Mouse (Mus musculus) 3134 (cell line): ENCODE data around the gene Zhx3.

ENCODE experiments used
- DNase-seq: peaks from one replicate; pipeline ENCODE4 v3.0.0-alpha.2; 2011; ENCODE audit warnings: low spot score; ENCODE audit not compliant: insufficient read length; ENCODE audit errors: extremely low read depth

Gene Zhx3

DNA sequence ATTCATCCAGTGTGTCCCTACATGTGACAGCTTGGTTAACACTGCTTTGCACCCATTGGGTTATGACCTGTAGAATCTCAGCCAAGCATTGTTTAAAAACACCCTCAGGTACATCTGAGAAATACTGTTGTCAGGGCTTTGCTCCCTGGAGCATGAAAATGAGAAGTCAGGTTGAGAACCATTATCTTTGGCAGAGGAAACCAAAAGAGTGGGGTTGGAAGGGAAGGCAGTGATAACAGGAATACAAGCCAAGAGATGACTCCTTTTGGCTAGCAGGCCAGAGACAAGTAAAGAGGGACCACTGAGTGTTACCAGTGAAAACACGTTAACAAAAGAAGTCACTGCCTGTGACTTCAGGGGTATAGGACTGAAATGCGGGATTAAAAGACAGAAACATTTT lies 108.4 kb downstream of the Zhx3 start:
- no peak for DNase-seq

DNA sequence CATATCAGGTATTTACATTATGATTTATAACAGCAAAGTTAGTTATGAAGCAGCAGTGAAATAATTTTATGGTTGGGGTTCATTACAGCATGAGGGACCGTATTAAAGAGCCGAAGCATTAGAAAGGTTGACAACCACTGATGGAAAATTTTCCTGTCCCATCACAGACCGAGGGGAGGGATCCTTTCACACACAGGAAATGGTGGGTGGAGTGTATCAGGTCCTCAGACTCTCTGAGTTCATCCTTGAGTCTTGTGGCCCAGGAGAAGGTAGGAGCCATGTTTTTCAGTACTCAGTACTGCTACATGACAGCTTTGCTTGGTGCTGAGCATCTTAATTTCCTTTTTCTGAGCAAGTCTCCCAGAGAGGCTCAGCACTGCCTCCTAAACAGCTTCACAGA lies 109.0 kb downstream of the Zhx3 start:
- DNase-seq = no peak

DNA sequence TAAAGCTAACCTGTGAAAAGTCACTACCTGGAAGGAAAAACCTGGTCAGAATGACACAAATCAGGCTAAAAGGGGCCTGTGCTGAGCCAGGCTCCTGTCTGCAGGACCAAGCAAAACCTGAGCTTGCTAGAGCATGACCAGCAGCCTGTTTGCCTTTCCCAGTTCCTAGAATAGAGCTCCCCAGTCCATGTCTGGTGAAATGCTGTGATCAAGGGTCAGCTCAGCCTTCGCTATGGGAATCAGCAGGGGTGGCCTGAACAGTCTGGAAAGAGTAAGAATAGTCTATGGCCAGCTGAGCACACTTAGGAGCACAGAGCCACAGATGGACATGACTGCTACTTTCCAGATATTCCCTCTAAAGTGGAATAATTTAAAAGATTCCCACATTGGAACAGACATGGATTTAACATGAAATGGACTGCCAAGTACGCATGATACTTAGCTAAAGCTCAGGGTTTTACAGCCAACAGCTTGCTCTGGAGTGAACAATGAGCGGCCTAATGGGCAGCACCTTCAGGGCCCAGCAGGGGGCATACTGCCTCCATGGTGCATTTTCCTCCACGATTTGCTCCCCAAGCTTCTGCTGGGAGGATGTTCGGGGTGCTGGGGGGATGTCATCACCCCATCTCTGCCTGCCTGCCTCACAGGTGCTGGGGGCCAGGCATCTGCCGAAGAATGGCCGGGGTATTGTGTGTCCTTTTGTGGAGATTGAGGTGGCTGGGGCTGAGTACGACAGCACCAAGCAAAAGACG lies 112.2 kb downstream of the Zhx3 start:
- DNase-seq = peak; percentile 25

DNA sequence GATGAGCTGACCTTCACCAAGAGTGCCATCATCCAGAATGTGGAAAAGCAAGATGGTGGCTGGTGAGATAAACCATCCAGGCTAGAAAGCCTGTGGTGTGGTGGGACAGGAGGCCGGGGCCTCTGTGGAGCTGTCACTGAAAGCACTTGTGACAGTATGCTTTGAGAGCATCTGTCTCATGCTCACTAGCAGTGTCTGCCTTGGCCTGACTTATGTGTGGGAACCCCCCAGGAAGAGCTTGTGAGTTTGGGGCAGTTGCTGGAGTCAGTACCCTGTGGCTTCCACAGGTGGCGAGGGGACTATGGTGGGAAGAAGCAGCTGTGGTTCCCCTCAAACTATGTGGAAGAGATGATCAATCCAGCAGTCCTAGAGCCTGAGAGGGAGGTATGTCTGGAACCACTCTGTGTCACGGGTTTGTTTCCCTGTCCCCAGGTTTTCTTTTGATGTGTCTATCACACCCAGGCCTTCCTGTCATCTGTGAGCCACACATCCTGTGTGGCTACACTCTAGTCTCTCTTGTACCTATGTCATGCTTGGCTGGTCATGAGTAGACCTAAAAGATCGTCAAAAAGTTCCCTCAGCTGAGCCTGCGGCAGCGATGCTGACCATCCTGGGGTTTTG lies 116.1 kb downstream of the Zhx3 start:
- no peak for DNase-seq

DNA sequence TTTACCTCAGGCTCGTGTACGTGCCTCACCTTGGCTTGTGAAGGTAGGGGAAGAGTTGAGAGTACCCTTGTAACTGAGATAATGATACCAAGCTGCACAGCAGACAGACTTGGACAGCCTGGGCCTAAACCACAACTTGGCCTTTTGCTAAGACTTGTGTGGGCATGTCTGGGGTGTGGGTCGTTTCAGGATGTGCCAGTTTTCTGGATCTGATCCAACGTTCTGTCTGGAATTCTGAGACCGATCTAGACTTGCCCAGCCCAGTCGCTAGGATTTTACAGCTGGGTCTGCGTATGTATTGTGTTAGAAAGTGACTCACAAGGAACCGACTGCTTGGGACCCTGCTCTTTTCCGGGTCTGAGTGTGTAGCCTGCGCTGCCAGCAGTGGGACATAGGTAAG lies 125.7 kb downstream of the Zhx3 start:
- DNase-seq = no peak

DNA sequence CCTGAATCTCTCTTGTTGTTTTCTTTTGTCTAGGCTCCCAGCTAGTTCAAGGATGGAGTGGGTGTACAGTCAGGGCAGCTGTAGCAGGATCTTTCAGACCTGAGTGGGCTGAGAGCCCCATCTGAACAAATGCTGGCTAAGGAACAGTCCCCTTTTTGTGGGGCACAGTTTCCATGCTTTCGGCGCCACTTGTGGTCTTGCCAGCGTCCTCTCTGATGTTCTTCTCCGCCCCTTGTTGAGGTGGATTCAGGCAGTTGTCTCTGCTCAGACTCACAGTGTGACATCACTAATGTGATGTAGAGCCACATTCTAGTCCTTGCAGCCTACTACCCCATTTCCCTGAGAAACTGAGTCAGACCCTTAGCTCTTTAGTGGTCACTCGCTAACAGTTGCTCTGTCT lies 126.2 kb downstream of the Zhx3 start:
- DNase-seq = no peak

DNA sequence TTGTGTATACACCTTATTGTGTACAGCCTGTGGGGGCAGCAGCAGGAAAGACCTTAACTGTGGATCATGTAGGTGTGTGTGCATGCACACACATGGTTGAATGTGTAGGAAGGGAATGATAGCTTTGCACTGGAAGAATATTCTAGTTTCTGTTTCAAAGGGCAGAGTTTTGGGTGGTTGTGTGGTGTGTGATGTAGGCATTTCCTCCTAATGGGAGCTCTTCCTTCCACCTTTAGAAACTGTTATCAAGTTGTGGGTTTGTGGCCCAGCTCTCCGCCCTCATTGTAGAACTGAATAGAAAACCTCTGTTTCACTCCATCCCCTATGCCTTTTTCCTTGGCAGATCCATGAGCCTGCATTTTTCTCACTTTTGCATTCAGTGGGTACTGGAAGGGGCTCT lies 127.3 kb downstream of the Zhx3 start:
- DNase-seq = no peak

DNA sequence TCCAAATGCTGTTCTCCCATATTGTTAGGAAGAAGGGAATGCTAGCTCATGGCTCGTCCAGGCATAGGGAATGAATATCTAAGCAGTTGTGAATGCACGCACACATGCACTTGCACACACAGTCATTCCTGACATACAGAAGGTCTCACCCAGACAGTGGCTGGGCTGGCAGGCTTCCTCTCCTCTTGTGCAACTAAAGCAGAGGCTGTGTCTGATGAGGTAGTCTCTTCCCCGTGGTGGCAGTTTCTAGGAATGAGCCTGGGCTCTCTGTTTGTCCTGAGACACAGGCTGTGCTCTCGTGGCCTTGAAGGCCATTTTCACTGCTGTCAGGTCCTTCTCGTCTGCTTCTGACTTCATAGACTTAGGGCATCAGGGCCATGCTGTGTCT lies 128.0 kb downstream of the Zhx3 start:
- no peak for DNase-seq

DNA sequence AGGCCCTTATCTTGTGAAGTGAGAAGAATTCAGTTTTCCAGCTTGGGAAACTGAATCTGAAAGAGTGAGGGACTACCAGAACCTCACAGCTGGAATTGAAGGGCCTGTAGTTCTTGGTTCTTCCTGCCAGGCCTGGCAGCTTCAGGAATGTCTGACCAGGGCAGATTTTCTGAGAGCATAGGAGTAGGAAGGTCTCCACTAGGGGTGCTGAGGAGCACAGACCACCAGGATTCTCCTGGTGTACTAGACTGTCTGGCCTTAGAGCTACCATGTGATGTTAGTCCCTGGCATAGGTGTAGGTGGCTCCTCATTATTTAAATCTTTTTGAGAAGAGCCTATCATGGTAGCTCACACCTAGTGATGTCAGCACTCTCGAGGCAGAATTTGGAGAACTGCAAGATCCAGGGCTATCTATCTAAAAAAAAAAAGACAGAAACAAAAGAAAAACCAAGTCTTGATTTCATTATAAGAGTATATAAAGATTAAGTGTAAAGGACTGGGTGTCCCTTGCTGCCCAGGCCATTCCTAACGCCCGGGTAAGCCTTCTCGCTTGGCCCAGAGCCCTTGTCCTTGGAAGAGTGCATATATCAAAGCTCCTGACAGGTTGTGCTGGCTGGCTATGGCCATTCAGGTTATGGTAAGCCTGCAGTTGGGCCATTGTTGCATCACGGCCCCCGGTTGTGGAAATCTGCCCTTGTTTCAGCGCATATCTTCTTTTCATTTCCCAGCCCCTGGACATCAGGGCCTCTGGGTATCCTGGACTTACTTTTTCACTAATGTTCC lies 128.6 kb downstream of the Zhx3 start:
- peak; percentile 25 for DNase-seq

DNA sequence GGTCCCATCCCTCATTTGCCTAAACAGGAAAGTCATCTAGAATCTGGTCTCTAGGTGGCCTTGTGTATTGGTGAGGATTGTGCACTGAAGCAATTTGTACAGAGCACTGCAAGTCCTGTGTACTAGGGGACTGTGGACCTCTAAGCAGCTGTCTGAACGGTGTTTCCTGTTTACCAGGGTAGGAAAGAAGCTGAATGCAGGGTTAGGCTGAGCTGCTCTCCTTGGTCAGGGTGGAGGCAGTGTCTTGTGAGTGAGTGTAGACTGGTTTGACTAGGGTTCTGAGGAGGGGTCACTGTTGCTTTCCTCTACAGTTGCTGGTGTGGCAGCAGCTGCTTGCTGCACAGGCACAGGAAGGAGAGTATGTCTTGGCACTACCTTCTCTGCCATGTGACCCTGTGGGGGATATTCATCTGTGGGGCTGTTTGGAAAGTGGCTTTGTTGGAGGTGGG lies 130.6 kb downstream of the Zhx3 start:
- no peak for DNase-seq

DNA sequence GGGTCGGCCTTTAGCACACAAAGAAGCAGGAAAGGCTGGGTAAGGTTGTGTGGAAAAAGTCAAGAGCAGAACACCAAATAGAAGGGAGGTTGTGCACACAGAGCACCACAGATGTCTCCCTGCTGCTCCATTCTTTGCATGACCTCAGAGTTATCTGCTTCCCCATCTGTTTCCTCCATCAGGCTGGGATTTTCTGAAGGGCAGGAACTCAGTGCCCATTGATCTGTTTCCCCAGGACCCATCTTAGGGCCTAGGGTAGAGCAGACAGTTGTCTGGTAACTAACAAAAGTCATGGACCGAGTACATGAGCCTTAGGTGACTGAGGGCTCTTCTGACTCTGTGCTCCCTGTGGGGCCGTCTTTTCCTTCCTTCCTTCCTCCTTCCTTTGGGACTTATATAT lies 131.2 kb downstream of the Zhx3 start:
- DNase-seq = no peak

DNA sequence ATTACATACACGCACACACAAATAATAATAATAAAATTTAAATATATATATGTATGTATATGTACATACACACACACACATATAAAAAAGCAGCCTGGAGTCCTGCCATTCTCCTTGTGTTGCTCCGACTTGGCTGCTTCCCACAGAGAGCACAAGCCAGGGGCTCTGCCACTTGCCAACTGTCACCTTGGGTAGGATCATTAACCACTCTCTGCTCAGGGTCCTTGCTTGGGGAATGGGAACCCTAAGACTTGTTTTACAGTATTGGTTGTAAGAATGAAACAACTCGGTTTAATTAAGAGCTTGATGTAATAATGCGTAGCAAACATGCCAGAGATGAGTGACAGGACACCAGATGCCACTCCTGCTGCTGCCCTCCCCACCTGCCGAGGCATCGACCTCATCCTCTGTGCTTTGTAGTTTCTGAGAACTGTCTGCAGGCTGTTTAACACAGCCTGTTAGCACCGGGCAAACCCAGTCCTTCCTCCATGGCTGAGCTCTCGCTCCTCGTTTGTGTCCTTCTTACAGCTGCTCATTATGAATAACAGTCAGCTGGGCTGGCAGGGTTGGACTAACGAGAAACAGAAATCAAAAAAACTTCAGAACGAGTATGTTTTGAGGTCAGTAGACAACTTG lies 132.2 kb downstream of the Zhx3 start:
- no peak for DNase-seq

DNA sequence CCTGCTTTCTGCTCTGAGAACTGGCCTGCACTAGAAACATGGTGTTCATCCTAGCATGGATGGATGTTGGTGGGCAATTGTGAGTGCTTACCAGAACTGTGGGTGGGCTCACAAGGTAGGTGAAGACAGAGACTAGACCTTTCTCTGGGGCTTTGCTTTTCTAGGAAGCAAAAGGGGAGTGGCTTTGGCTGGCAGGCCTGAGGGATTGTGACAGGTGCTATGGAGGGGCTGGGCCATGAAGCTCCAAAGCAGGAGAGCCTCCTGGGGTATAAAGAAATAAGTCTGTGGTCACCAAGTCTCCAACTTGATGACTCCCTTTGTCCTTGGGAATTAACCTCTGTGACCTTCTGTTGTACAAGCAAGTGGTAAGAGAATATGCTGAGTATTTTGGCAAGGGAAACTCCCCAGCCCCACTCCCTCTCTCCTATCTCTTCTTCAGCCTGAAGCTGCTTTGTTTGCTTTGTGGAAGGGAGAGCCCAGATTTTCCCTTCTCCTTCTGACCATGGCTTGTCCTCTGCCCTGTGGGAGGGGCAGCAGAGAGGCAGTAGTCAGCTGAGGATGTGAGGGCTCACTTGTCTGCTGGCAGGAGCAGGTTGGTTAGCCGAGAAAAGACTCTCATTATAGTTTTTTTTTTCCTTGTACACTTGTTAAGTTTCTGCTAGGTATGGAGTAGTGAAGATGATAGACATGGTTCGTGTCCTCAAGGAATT lies 133.0 kb downstream of the Zhx3 start:
- no peak for DNase-seq

DNA sequence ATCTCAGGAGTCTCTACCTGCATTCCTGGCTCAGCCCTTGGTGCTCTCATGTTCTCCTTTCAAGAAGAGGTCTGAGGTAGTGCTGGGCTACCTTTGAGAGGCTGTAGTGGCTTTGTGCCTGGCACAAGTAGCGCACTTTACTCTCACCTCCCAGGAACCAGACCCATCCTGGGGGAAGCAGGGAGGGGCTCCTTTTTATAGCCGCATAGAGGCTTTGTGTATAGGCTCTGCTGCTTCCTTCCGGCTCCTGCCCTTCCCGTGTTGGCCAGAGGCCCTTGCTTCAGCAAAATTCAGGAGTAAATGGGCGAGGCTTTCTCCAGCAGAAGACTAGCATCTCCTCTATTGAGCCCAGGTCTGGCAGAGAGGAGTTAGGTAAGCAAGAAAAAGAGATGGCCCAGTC lies 134.4 kb downstream of the Zhx3 start:
- no peak for DNase-seq

DNA sequence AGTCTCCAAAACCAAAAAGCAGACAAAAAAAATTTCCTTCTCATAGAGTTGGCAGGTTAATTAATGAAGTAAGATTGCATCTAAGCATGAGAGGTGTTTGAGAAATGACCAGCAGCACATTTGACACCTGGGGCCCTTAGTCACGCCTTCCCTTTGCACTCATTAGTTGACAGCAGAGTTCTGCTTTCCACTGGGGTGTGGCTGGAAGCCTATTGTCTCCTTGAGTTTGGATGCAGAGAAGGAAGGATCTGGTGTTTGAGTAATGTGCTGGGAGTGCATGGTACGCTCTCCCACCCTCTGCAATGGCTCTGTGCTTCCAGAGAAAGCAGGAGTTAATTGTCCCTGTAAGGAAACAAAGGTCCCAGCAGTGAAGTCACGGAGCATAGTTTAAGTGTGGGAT lies 136.3 kb downstream of the Zhx3 start:
- no peak for DNase-seq

DNA sequence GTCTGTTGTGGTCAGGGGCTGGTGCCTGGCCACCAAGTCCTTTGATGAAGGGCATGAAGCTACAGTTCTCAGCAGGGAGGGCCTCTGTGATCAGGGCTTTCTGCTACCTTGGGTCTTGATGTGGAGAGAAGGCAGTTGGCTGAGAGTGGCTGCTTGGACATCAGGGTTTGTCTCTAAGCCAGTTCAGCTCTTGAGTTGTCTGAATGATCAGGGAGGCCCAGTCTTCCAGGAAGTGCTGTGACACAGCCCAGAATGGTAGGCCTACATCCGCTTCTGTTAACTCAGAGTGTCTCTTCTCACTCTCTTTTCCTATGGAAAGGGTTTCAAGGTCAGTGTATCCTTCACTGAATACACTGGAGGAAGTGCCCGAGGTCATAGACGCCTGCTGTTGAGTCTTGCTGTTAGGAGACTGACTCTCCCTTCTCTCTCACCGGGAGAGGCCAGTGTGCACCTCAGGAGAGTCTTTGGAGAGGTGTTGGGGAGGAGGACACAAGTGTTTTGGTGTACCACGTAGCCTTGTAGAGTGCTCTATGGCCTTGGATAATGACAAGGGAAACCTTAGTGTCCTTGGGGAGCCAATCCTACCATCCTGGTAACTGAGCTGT lies 137.0 kb downstream of the Zhx3 start:
- DNase-seq = no peak

DNA sequence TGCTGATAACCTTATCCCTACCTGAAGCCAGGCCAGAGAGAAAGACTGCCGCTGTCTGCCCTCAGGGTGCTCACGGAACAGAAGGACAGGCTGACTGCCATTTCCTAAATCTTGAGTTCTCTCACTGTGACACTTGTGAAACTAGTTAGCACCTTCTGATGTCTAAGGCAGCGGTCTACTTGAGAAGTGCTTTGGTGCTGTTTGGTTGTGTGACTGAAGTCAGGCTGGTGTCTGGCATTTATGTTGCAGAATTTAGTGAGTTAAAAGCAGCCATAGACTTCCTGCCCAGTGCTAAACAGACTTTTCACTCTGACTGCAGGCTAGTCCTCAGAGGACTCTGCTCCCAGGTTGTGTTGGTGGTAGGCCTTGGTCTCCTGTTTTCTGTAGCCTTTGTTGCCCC lies 138.5 kb downstream of the Zhx3 start:
- DNase-seq = no peak

DNA sequence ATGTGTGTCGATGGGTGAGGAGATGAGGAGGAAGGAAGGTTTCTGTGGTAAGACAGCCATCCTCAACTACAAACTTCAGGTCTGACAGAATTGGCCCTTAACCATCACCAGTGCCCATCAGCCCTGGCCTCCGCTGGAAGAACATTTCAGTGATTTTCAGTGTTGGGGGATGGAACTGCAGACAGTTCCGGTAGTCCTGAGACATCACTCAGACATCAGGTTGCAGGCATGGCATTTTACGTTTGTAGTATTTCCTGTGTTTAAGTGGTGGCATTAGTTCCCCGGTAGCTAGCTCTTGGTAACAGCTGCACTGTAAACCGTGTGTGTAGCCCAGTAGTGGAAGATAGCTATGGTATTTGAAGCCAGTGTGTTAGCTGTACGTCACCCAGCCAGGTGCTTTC lies 139.7 kb downstream of the Zhx3 start:
- DNase-seq = no peak

DNA sequence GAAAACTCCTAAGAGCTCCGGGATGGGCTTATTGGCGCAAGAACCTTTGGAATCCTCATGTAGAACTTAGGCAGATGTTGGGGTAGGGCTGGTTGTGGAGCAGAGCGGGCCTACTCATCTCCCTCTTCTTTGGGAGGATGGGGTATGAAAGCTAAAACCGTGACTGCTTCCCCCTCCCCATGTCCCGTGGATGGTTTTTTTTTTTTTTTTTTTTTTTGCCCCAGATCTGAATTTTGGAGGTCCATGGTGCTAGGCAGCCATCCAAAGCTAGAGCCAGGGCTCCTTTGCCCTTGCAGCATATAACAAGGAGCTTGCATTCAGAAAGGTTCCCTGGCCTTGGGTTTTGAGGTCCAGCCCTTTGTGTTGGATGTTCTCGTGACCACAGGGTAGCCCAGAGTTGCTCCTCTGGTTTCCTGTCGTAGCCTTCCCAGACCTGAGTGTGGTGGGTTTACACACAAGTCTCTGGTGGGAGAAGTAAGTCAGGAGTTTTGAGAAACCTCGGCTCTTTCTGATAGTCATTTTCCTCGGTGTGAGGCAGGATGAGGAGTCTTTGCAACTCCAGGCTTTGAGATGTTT lies 140.3 kb downstream of the Zhx3 start:
- peak; percentile 30 for DNase-seq

DNA sequence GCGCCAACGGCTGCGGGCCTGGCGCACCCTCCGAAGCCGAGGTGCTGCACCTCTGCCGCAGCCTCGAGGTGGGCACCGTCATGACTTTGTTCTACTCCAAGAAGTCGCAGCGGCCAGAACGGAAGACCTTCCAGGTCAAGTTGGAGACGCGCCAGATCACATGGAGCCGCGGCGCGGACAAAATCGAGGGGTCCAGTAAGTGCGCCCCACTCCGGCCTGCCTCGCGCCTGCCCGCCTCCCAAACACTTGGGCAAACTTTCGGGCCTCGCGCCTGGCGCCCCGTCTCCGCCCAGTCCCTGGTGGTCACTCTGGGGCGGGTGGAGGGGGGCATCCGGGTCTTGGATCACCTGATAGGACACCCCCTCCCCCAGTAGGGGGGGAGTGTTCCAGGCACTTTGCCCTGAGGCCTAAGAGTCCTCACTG lies 140.9 kb downstream of the Zhx3 start:
- DNase-seq = peak; percentile 75
